Mouse (Mus musculus) layer of hippocampus, adult 8-10 months (tissue): Measurements from ENCODE around the gene Tnfsf4. TPM values are rescaled to one million over a fixed set of nuclear protein-coding genes. Genes with fewer than 3 reads are reported as not detected.

Source experiments
- DNase-seq, 2 experiments: peaks; one replicate each; pipeline ENCODE4 v3.0.0; 2022; ENCODE audit warnings: low spot score in 2 of 2
- total RNA-seq, 4 experiments: library from RNA; stranded (reverse); gene quantifications; 2 replicates each; pipeline ENCODE4 v1.2.4; 2022

Gene Tnfsf4
- total RNA-seq, 4 experiments from 2014 or later: not detected

- no peak for DNase-seq
Measured at GRCm38 (mm10) chr1:161452250-161452649, 57.0 kb downstream of the Tnfsf4 start.

- peak; percentile 25 for DNase-seq
Measured at GRCm38 (mm10) chr1:161463388-161464085, 68.3 kb downstream of the Tnfsf4 start.

Other genes starting within 250 kb of the Tnfsf4 start
- gene Tex50, start 236.1 kb upstream of the Tnfsf4 start, total RNA-seq: under 1 TPM in 1 of 4 experiments, not detected in 3; 0.36 TPM
- gene Prdx6, start 144.2 kb upstream of the Tnfsf4 start, total RNA-seq: 100 to 1,000 TPM; 360 to 633 (median 457) TPM
- gene Tnfsf18, start 99.2 kb downstream of the Tnfsf4 start, total RNA-seq: not detected